Mouse (Mus musculus): Measurements from ENCODE around the gene Nav1. TPM values are rescaled to one million over a fixed set of nuclear protein-coding genes. Genes with fewer than 3 reads are reported as not detected.

Gene Nav1
- polyA plus RNA-seq, 1 experiment from 2014 or later = 23.7 TPM

DNA sequence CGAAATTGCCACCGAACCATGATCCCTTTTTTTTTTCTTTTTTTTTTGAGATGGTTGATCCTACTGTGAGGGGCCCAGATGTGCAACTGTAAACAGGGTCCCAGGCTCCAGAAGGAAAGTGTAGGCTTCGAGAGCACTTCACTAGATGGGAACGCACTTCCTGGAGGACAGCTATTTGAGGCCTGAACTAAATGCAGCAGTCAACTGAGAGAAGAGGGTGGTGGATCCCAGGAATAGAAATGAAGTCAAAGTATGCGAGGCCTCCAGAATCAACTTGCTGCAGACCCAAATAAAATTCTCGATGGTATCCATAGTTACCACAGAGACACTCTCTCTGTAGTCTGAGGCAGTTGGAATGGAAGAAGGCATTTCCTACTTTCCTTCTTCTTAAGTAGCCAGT lies 168.3 kb downstream of the Nav1 start:
- Histone ChIP-seq H3K4me1 (ENCODE audit: control insufficient read depth, insufficient read depth, low read length) (0 out of 2 replicates have a peak, but pooled peaks cover 2% of the 10 kb centered on the region), H3K4me3 (ENCODE audit: low read length) (no peak overlapping the region), H3K27me3 (ENCODE audit: control insufficient read depth, insufficient read depth, low read length) (no peaks in the 10 kb centered on the region), H3K27ac (ENCODE audit: low read depth, low read length) (no peak overlapping the region), H3K4me2 (replicated peaks; ENCODE audit: low read depth, low read length) (no peak overlapping the region), H3K9me3 (ENCODE audit: control insufficient read depth, low read length) (no peaks in the 10 kb centered on the region), H3K9ac (ENCODE audit: low read depth, low read length) (no peak overlapping the region), H3K36me3 (ENCODE audit: control insufficient read depth, insufficient read depth, low read length) (peaks cover 44% of the 10 kb centered on the region)
- 97% methylated on average over 6 of the region's 6 CpGs for WGBS
- ATAC-seq (ENCODE audit: low FRiP score, low TSS enrichment) = no peak

GRCm38 (mm10) chr1:135435823-135436222 lies 171.3 kb downstream of the Nav1 start:
- WGBS = 24% methylated on average over 2 of the region's 2 CpGs
- H3K36me3 ChIP-seq (ENCODE audit: control insufficient read depth, insufficient read depth, low read length) = peaks cover 16% of the 10 kb centered on the region; the same call in 1 of the 2 replicates
- no peak overlapping the region for H3K27ac ChIP-seq (ENCODE audit: low read depth, low read length)
- no peak overlapping the region for H3K9ac ChIP-seq (ENCODE audit: low read depth, low read length)
- no peaks in the 10 kb centered on the region for H3K9me3 ChIP-seq (ENCODE audit: control insufficient read depth, low read length)
- peaks cover 5% of the 10 kb centered on the region; the same call in 1 of the 2 replicates for H3K4me1 ChIP-seq (ENCODE audit: control insufficient read depth, insufficient read depth, low read length)
- H3K27me3 ChIP-seq (ENCODE audit: control insufficient read depth, insufficient read depth, low read length) = no peaks in the 10 kb centered on the region
- H3K4me3 ChIP-seq (ENCODE audit: low read length) = no peak overlapping the region
- no peak overlapping the region for H3K4me2 ChIP-seq (replicated peaks; ENCODE audit: low read depth, low read length)
- no peak for ATAC-seq (ENCODE audit: low FRiP score, low TSS enrichment)

- peak overlapping the region; percentile 68; the same call in 1 of the 2 replicates for H3K27ac ChIP-seq (ENCODE audit: low read depth, low read length)
- peak overlapping the region; percentile 62 for H3K4me2 ChIP-seq (replicated peaks; ENCODE audit: low read depth, low read length)
- WGBS = 2% methylated on average over 14 of the region's 14 CpGs
- peak overlapping the region; percentile 72 for H3K9ac ChIP-seq (ENCODE audit: low read depth, low read length)
- H3K36me3 ChIP-seq (ENCODE audit: control insufficient read depth, insufficient read depth, low read length) = peaks cover 14% of the 10 kb centered on the region
- H3K4me3 ChIP-seq (ENCODE audit: low read length) = peak overlapping the region; percentile 69
- no peaks in the 10 kb centered on the region for H3K27me3 ChIP-seq (ENCODE audit: control insufficient read depth, insufficient read depth, low read length)
- no peaks in the 10 kb centered on the region for H3K9me3 ChIP-seq (ENCODE audit: control insufficient read depth, low read length)
- ATAC-seq (ENCODE audit: low FRiP score, low TSS enrichment) = peak; percentile 58
- H3K4me1 ChIP-seq (ENCODE audit: control insufficient read depth, insufficient read depth, low read length) = peaks cover 11% of the 10 kb centered on the region
These were observed 176.5 kb downstream of the Nav1 start for GRCm38 (mm10) chr1:135430669-135431017.

DNA sequence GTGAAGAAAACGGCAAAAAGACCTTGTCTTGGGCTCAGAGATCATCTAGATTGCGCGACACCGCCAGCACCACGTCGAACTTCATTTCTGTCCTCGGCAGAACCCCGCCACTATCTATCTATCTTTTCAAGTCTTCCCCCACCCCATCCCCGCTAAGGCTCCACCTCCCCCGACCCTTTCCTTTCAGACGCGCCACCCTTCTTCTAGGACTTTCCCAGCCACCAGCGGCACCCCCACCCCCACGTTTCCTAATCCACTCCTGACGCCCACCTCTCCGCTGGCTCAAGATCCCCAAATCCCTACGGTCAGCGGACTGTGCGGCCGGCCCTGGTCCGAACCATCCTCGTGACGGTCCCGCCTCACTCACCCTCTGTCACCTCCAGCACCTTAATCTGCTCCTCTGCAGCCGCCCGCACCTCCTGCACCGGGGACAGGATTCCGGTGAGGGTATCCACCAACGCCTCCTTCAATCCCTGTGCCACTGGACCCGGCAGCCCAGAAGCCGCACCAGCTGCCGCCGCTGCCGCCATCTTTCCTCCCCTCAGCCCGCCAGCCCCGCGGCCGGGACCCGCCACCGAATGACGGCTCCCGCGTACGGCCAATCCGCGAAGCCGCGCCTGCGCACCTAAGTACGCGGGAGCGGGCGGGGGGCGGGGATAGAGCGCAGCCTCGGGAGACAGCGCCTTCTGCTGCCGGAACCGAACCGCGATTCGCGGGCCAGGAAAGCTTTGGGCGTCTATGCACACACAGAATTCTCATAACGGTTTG lies 177.0 kb downstream of the Nav1 start, which contains the start of gene Ipo9:
Gene Ipo9 (minus strand): TSS at position 599 of the 768 bp plus-strand sequence.
- Histone ChIP-seq H3K4me1 (ENCODE audit: control insufficient read depth, insufficient read depth, low read length) (peaks cover 9% of the 10 kb centered on the region), H3K4me2 (replicated peaks; ENCODE audit: low read depth, low read length) (peak within 1 kb of the TSS; percentile 62), H3K36me3 (ENCODE audit: control insufficient read depth, insufficient read depth, low read length) (peaks cover 20% of the 10 kb centered on the region), H3K27me3 (ENCODE audit: control insufficient read depth, insufficient read depth, low read length) (no peaks in the 10 kb centered on the region), H3K9ac (ENCODE audit: low read depth, low read length) (peak within 1 kb of the TSS; percentile 72), H3K27ac (ENCODE audit: low read depth, low read length) (peak within 1 kb of the TSS; percentile 68; the same call in 1 of the 2 replicates), H3K9me3 (ENCODE audit: control insufficient read depth, low read length) (no peaks in the 10 kb centered on the region), H3K4me3 (ENCODE audit: low read length) (peak within 1 kb of the TSS; percentile 69)
- peak; percentile 93 for ATAC-seq (ENCODE audit: low FRiP score, low TSS enrichment)
- under 1% methylated on average over 63 of the region's 65 CpGs for WGBS

DNA sequence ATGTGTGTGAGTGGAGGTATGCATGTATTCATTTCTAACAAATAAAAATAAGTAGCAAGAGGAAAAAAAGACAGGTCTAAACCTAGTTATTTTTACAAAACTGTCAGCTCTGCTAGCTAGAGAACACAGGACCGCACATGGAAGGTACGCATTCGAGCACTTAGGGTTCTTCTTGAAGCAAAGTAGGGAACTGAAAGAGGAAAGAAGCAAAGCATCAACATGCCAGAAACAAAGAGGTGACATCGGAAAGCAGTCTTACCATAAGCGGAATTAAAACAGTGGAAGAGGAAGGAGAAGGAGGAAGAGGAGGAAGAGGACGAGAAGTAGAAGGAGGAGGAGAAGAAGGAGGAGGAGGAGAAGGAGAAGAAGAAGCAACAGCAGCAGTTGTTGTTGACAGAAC lies 179.7 kb downstream of the Nav1 start:
- H3K9me3 ChIP-seq (ENCODE audit: control insufficient read depth, low read length) = no peaks in the 10 kb centered on the region
- no peak overlapping the region for H3K4me3 ChIP-seq (ENCODE audit: low read length)
- no peak for ATAC-seq (ENCODE audit: low FRiP score, low TSS enrichment)
- peaks cover 9% of the 10 kb centered on the region for H3K4me1 ChIP-seq (ENCODE audit: control insufficient read depth, insufficient read depth, low read length)
- no peak overlapping the region for H3K27ac ChIP-seq (ENCODE audit: low read depth, low read length)
- no peak overlapping the region for H3K9ac ChIP-seq (ENCODE audit: low read depth, low read length)
- no peak overlapping the region for H3K4me2 ChIP-seq (replicated peaks; ENCODE audit: low read depth, low read length)
- no peaks in the 10 kb centered on the region for H3K27me3 ChIP-seq (ENCODE audit: control insufficient read depth, insufficient read depth, low read length)
- peaks cover 35% of the 10 kb centered on the region for H3K36me3 ChIP-seq (ENCODE audit: control insufficient read depth, insufficient read depth, low read length)
- WGBS = 89% methylated on average over 6 of the region's 6 CpGs

GRCm38 (mm10) chr1:135426645-135427044 lies 180.4 kb downstream of the Nav1 start:
- Histone ChIP-seq H3K4me3 (ENCODE audit: low read length) (no peak overlapping the region), H3K4me1 (ENCODE audit: control insufficient read depth, insufficient read depth, low read length) (peaks cover 9% of the 10 kb centered on the region), H3K9ac (ENCODE audit: low read depth, low read length) (no peak overlapping the region), H3K4me2 (replicated peaks; ENCODE audit: low read depth, low read length) (no peak overlapping the region), H3K27ac (ENCODE audit: low read depth, low read length) (no peak overlapping the region), H3K36me3 (ENCODE audit: control insufficient read depth, insufficient read depth, low read length) (peaks cover 35% of the 10 kb centered on the region), H3K9me3 (ENCODE audit: control insufficient read depth, low read length) (no peaks in the 10 kb centered on the region), H3K27me3 (ENCODE audit: control insufficient read depth, insufficient read depth, low read length) (no peaks in the 10 kb centered on the region)
- WGBS = 89% methylated on average over 10 of the region's 10 CpGs
- ATAC-seq (ENCODE audit: low FRiP score, low TSS enrichment) = no peak

- Histone ChIP-seq H3K4me1 (ENCODE audit: control insufficient read depth, insufficient read depth, low read length) (peaks cover under 1% of the 10 kb centered on the region), H3K27me3 (ENCODE audit: control insufficient read depth, insufficient read depth, low read length) (no peaks in the 10 kb centered on the region), H3K36me3 (ENCODE audit: control insufficient read depth, insufficient read depth, low read length) (peaks cover 60% of the 10 kb centered on the region), H3K4me2 (replicated peaks; ENCODE audit: low read depth, low read length) (no peak overlapping the region), H3K9ac (ENCODE audit: low read depth, low read length) (no peak overlapping the region), H3K27ac (ENCODE audit: low read depth, low read length) (no peak overlapping the region), H3K4me3 (ENCODE audit: low read length) (no peak overlapping the region), H3K9me3 (ENCODE audit: control insufficient read depth, low read length) (no peaks in the 10 kb centered on the region)
- ATAC-seq (ENCODE audit: low FRiP score, low TSS enrichment) = no peak
- WGBS = 96% methylated on average over 6 of the region's 6 CpGs
These were observed 184.3 kb downstream of the Nav1 start for GRCm38 (mm10) chr1:135422772-135423171.

- H3K9ac ChIP-seq (ENCODE audit: low read depth, low read length) = no peak overlapping the region
- no peak overlapping the region for H3K4me2 ChIP-seq (replicated peaks; ENCODE audit: low read depth, low read length)
- no peak overlapping the region for H3K4me3 ChIP-seq (ENCODE audit: low read length)
- H3K36me3 ChIP-seq (ENCODE audit: control insufficient read depth, insufficient read depth, low read length) = peaks cover 93% of the 10 kb centered on the region
- no peaks in the 10 kb centered on the region for H3K4me1 ChIP-seq (ENCODE audit: control insufficient read depth, insufficient read depth, low read length)
- no peaks in the 10 kb centered on the region for H3K9me3 ChIP-seq (ENCODE audit: control insufficient read depth, low read length)
- no peaks in the 10 kb centered on the region for H3K27me3 ChIP-seq (ENCODE audit: control insufficient read depth, insufficient read depth, low read length)
- ATAC-seq (ENCODE audit: low FRiP score, low TSS enrichment) = no peak
- H3K27ac ChIP-seq (ENCODE audit: low read depth, low read length) = no peak overlapping the region
These were observed 193.1 kb downstream of the Nav1 start for GRCm38 (mm10) chr1:135413996-135414395.

DNA sequence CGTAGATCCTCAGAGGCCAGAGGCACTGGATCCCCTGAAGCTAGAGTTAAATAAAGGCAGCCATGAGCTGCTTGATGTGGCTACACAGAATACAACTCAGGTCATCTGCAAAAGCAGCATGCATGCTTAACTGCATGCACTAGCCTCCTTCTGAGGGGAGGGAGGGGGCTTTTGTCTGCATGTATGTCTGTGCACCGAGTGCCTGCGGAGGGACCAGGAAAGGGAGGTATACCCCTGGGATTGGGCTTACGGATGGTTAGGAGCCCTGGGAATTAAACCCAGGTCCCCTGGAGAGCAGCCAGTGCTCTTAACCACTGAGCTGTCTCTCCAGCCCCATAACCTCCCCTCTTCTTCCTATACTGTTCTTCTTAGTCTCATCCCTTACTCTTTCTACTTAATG lies 195.0 kb downstream of the Nav1 start:
- 87% methylated on average over 4 of the region's 4 CpGs for WGBS
- H3K4me3 ChIP-seq (ENCODE audit: low read length) = no peak overlapping the region
- ATAC-seq (ENCODE audit: low FRiP score, low TSS enrichment) = no peak
- peaks cover 92% of the 10 kb centered on the region for H3K36me3 ChIP-seq (ENCODE audit: control insufficient read depth, insufficient read depth, low read length)
- no peak overlapping the region for H3K4me2 ChIP-seq (replicated peaks; ENCODE audit: low read depth, low read length)
- no peaks in the 10 kb centered on the region for H3K9me3 ChIP-seq (ENCODE audit: control insufficient read depth, low read length)
- H3K4me1 ChIP-seq (ENCODE audit: control insufficient read depth, insufficient read depth, low read length) = no peaks in the 10 kb centered on the region
- no peak overlapping the region for H3K9ac ChIP-seq (ENCODE audit: low read depth, low read length)
- H3K27ac ChIP-seq (ENCODE audit: low read depth, low read length) = no peak overlapping the region; the same call in 1 of the 2 replicates
- no peaks in the 10 kb centered on the region for H3K27me3 ChIP-seq (ENCODE audit: control insufficient read depth, insufficient read depth, low read length)
